Mouse (Mus musculus) kidney, adult 2 months (tissue): ENCODE measurements at regions not wholly inside any gene's neighbourhood (a gene's known extent, or its start where the extent isn't known, plus 50 kb on each side); places are given as distances from the start of the nearest gene placed in this dataset.

Experiments used
- CTCF ChIP-seq: fragments of 200-500 bp; conservative IDR thresholded peaks from 2 replicates; pipeline ENCODE4 v1.5.1; 2011; ENCODE audit warnings: low read depth, mild to moderate bottlenecking, control low read depth, low read length, moderate library complexity, mixed read lengths; ENCODE audit not compliant: insufficient read depth, insufficient read length
- POLR2A ChIP-seq: fragments of 200-500 bp; IDR thresholded peaks from one replicate; pipeline ENCODE4 v1.6.1; 2011; ENCODE audit warnings: low read depth, low read length, control low read depth

DNA sequence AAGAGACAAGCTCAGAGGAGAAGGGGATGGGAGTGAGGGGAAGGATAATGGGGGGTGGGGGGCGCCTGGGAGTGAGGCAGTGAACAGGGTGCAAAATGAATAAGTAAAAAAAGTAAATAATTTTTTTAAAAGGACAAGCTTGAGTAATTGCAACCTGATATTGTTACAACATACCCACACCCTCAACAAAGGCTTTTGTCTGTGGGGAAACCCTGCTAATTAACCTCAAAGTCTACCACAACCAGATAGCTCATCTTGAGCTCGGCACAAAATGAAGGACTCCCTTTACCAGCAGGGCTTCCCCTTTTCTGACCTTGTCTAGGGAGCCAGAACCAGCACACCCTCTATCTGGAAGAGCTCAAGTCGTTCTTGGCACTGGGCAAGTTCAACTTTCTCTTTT is 704.0 kb upstream of the Tenm4 start:
- TF ChIP-seq CTCF: no peak
- TF ChIP-seq POLR2A: no peak
